Mouse (Mus musculus) thymus, adult 2 months (tissue): Measurements from ENCODE around the gene Gatad2b. TPM values are rescaled to one million over a fixed set of nuclear protein-coding genes. Genes with fewer than 3 reads are reported as not detected.

Experiments used
- DNase-seq: peaks from one replicate; pipeline ENCODE4 v3.0.0; 2021
- H3K27ac ChIP-seq: fragments of 200-500 bp; 2 replicates; pipeline ENCODE4 v1.5.1; 2012; ENCODE audit warnings: low read length, control low read depth; ENCODE audit not compliant: control insufficient read depth, insufficient read depth
- H3K27me3 ChIP-seq: fragments of 200-500 bp; 2 replicates; pipeline ENCODE4 v1.6.1; 2012; ENCODE audit warnings: mild to moderate bottlenecking, low read length, moderate library complexity, mixed read lengths; ENCODE audit not compliant: control insufficient read depth, insufficient read depth
- H3K36me3 ChIP-seq: fragments of 200-500 bp; 2 replicates; pipeline ENCODE4 v1.6.1; 2012; ENCODE audit warnings: mild to moderate bottlenecking, low read length, moderate library complexity; ENCODE audit not compliant: control insufficient read depth, insufficient read depth
- H3K4me1 ChIP-seq: fragments of 200-500 bp; replicated peaks from 2 replicates; pipeline ENCODE4 v1.6.1; 2012; ENCODE audit warnings: low read length; ENCODE audit not compliant: control insufficient read depth, insufficient read depth
- H3K4me3 ChIP-seq: fragments of 200-500 bp; 2 replicates; pipeline ENCODE4 v1.5.1; 2012; ENCODE audit warnings: mild to moderate bottlenecking, low read length, control low read depth, moderate library complexity; ENCODE audit not compliant: control insufficient read depth, insufficient read depth
- CTCF ChIP-seq: fragments of 200-500 bp; IDR thresholded peaks from 2 replicates; pipeline ENCODE4 v1.5.1; 2012; ENCODE audit warnings: mild to moderate bottlenecking, control low read depth, low read length, moderate library complexity, borderline replicate concordance; ENCODE audit not compliant: control insufficient read depth, poor library complexity, insufficient read depth; ENCODE audit errors: extremely low read depth
- POLR2A ChIP-seq: fragments of 200-500 bp; IDR thresholded peaks from 2 replicates; pipeline ENCODE4 v1.6.1; 2012; ENCODE audit warnings: mild to moderate bottlenecking, low read length, control low read depth, moderate library complexity; ENCODE audit not compliant: control insufficient read depth, poor library complexity, insufficient read depth; ENCODE audit errors: extremely low read depth
- WGBS: fragments of 180-500 bp; shearing (Covaris S2); methylation state at CpG from one replicate; pipeline ENCODE4 v1.1.7; 2018; 5-methylcytosine and 5-hydroxymethylcytosine counted together
- polyA plus RNA-seq: library from polyadenylated mRNA; depleted of rRNA; stranded (reverse); fragments of >200 nt; gene quantifications from 2 replicates; pipeline ENCODE4 v1.2.3, GENCODE M21; 2012

Gatad2b gene
- polyA plus RNA-seq, 1 experiment: 69.8 TPM

- no peak for DNase-seq
- H3K4me1 ChIP-seq: peaks cover 5% of the 10 kb centered on the region; the same call in 1 of the 2 replicates
- no peak overlapping the region for H3K27ac ChIP-seq
- TF ChIP-seq POLR2A (no peak), CTCF (no peak)
- no peak overlapping the region for H3K4me3 ChIP-seq
- no peaks in the 10 kb centered on the region for H3K27me3 ChIP-seq
- 15% methylated on average over 2 of the region's 2 CpGs for WGBS
- H3K36me3 ChIP-seq: no peaks in the 10 kb centered on the region
Measured at GRCm38 (mm10) chr3:90291982-90292344, 1.0 kb upstream of the Gatad2b start.

GRCm38 (mm10) chr3:90293352-90294063, 530 bp downstream of the Gatad2b start:
- Histone ChIP-seq H3K27ac (peak overlapping the region; percentile 77), H3K4me1 (peaks cover 5% of the 10 kb centered on the region; the same call in 1 of the 2 replicates), H3K36me3 (no peaks in the 10 kb centered on the region), H3K4me3 (peak overlapping the region; percentile 100), H3K27me3 (no peaks in the 10 kb centered on the region)
- DNase-seq: peak; percentile 73
- under 1% methylated on average over 30 of the region's 68 CpGs for WGBS
- TF ChIP-seq CTCF: no peak
- TF ChIP-seq POLR2A: no peak

- H3K4me1 ChIP-seq: peaks cover 5% of the 10 kb centered on the region; the same call in 1 of the 2 replicates
- peak; percentile 14 for DNase-seq
- 13% methylated on average over 11 of the region's 11 CpGs for WGBS
Measured at GRCm38 (mm10) chr3:90294064-90294440, 1.1 kb downstream of the Gatad2b start.

GRCm38 (mm10) chr3:90294651-90295050, 1.7 kb downstream of the Gatad2b start:
- DNase-seq: no peak

More at GRCm38 (mm10) chr3:90294064-90294440, 1.1 kb downstream of the Gatad2b start:
- Histone ChIP-seq H3K27ac (peak overlapping the region; percentile 77), H3K4me3 (peak overlapping the region; percentile 100), H3K27me3 (no peaks in the 10 kb centered on the region), H3K36me3 (no peaks in the 10 kb centered on the region)
- TF ChIP-seq CTCF (no peak), POLR2A (no peak)

GRCm38 (mm10) chr3:90305801-90306200, 12.8 kb downstream of the Gatad2b start:
- Histone ChIP-seq H3K4me1 (peaks cover 2% of the 10 kb centered on the region; the same call in 1 of the 2 replicates), H3K4me3 (no peak overlapping the region), H3K27ac (no peak overlapping the region), H3K27me3 (no peaks in the 10 kb centered on the region), H3K36me3 (no peaks in the 10 kb centered on the region)
- TF ChIP-seq POLR2A: no peak
- no peak for TF ChIP-seq CTCF
- 97% methylated on average over 3 of the region's 3 CpGs for WGBS
- DNase-seq: no peak

More at GRCm38 (mm10) chr3:90294651-90295050, 1.7 kb downstream of the Gatad2b start:
- Histone ChIP-seq H3K4me3 (no peak overlapping the region), H3K4me1 (peaks cover 5% of the 10 kb centered on the region; the same call in 1 of the 2 replicates), H3K36me3 (no peaks in the 10 kb centered on the region), H3K27ac (no peak overlapping the region), H3K27me3 (no peaks in the 10 kb centered on the region)
- 83% methylated on average over 2 of the region's 2 CpGs for WGBS
- TF ChIP-seq POLR2A (no peak), CTCF (no peak)

GRCm38 (mm10) chr3:90309589-90309988, 16.6 kb downstream of the Gatad2b start:
- DNase-seq: no peak
- no peaks in the 10 kb centered on the region for H3K36me3 ChIP-seq
- TF ChIP-seq POLR2A (no peak), CTCF (no peak)
- no peaks in the 10 kb centered on the region for H3K27me3 ChIP-seq
- peaks cover 2% of the 10 kb centered on the region; the same call in 1 of the 2 replicates for H3K4me1 ChIP-seq
- no peak overlapping the region for H3K27ac ChIP-seq
- H3K4me3 ChIP-seq: no peak overlapping the region

GRCm38 (mm10) chr3:90313367-90313766, 20.4 kb downstream of the Gatad2b start:
- Histone ChIP-seq H3K27me3 (no peaks in the 10 kb centered on the region), H3K4me1 (no peaks in the 10 kb centered on the region), H3K36me3 (no peaks in the 10 kb centered on the region), H3K4me3 (no peak overlapping the region), H3K27ac (no peak overlapping the region)
- no peak for DNase-seq
- no peak for TF ChIP-seq CTCF
- no peak for TF ChIP-seq POLR2A
